Mouse (Mus musculus) gastrocnemius, postnatal 25 days (tissue): ENCODE measurements around the gene Ppp5c. TPM values are rescaled to one million over a fixed set of nuclear protein-coding genes. Genes with fewer than 3 reads are reported as not detected.

Experiments
- DNase-seq: peaks from one replicate; pipeline ENCODE4 v3.0.0; 2022
- total RNA-seq, 2 experiments: library from RNA; stranded (reverse); gene quantifications; 1 replicate in 1 of 2; 2 replicates in 1 of 2; pipeline ENCODE4 v1.2.3; 2021

The Ppp5c gene
- total RNA-seq, 2 experiments from 2014 or later: 59.8 to 68.1 TPM

DNA sequence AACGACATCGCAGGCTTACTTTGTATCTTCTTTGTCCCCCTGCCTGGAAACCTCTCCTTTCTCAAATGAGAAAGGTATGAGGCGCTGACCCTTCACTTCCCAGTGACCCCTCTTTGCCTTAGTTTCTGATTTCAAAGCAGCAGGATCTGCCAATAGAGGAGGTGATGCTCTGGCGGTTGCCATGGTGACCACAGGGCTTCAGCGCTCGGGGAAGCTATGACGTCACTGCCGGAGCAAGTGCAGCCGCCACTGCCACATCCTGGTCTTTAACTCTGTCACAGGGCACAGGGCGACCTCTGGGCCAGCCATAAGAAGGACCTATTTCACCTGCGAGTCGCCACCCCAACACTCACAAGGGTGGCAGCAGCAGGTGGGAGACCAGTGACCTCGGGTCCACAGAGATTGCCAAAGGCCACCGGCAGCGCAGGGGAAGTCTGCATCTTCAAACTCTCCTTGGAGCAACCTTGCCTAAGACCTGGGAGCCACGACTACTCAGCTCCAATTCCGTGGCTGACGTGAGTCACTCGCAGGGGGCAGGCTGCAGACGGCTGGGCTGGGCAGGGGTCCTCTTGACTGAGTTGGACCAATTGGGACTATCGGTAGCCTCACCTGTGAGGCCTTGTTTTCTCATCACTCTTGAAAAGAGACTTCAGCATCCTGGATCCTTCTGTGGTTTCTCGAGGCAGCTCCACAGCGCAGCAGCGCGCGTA is 44.7 kb downstream of the Ppp5c start, which contains the start of gene Gm42372:
Gene Gm42372 (plus strand): TSS at position 228 of the 710 bp plus-strand sequence.
- DNase-seq: no peak

- DNase-seq: peak; percentile 53
Measured at GRCm38 (mm10) chr7:16980348-16980747, 47.4 kb downstream of the Ppp5c start.

DNA sequence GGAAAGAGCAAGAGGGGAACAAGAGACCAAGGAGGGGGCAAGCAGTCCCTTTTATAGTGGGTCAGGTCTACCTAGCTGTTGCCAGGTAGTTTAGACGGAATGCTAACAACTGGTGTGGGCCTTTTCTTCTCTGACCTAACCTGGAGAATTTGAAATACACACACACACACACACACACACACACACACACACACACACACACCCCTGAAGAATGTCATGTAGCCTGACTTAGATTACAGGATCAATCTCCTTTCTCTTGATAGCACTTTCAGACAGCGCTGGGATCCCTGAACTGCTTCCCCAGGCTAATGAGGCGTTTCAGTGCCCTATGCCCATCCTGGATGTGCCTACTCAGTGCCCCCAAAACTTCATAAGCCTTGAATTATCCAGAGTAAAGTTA is 49.1 kb downstream of the Ppp5c start:
- DNase-seq: no peak

GRCm38 (mm10) chr7:16978173-16978572 is 49.6 kb downstream of the Ppp5c start:
- no peak for DNase-seq

DNA sequence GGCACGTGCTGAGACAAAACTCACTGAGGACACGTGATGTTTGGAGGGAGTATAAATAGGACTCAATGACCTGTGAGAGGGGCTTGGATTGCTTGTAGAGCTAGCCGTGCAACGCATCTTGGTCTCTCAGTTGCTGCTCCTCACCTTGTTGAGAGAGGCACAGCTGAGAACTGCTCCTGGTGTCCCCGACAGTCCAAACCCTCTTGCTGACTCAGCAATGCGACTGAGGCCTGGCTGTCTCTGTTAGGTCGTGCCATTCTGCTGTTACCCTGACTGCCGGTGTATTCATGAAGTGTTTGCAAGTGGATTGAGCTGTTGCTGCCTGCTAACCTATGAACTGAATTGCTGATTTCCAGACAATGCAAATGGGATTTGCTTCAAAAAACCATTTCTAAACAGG is 51.4 kb downstream of the Ppp5c start:
- no peak for DNase-seq

GRCm38 (mm10) chr7:16974018-16974417 is 53.7 kb downstream of the Ppp5c start:
- DNase-seq: peak; percentile 72

DNA sequence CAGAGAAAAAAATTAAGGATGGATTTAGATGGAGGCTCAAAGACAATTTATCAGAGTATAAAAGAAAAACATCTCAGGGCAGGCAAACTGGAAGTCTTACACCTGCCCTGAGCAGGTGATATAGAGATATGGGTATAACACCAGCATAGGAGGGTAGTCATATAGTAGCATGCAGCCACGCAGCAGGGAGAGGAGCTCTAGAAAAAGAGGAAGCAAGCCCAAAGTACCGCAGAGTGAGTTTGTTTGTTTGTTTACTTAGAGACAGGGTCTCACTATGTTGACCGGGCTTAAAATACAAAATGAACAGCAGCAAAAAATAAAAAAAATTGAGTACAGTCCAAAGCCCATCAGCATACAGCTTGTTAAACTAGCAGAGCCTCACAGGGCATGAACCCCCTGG is 56.6 kb downstream of the Ppp5c start:
- no peak for DNase-seq

- DNase-seq: no peak
Measured at GRCm38 (mm10) chr7:16968414-16968813, 59.3 kb downstream of the Ppp5c start.

GRCm38 (mm10) chr7:16961678-16962077 is 66.0 kb downstream of the Ppp5c start:
- no peak for DNase-seq

GRCm38 (mm10) chr7:16959539-16960187 is 68.1 kb downstream of the Ppp5c start, which contains the start of gene Pnmal1:
Gene Pnmal1 (plus strand): TSS chr7:16959679.
- DNase-seq: no peak

DNA sequence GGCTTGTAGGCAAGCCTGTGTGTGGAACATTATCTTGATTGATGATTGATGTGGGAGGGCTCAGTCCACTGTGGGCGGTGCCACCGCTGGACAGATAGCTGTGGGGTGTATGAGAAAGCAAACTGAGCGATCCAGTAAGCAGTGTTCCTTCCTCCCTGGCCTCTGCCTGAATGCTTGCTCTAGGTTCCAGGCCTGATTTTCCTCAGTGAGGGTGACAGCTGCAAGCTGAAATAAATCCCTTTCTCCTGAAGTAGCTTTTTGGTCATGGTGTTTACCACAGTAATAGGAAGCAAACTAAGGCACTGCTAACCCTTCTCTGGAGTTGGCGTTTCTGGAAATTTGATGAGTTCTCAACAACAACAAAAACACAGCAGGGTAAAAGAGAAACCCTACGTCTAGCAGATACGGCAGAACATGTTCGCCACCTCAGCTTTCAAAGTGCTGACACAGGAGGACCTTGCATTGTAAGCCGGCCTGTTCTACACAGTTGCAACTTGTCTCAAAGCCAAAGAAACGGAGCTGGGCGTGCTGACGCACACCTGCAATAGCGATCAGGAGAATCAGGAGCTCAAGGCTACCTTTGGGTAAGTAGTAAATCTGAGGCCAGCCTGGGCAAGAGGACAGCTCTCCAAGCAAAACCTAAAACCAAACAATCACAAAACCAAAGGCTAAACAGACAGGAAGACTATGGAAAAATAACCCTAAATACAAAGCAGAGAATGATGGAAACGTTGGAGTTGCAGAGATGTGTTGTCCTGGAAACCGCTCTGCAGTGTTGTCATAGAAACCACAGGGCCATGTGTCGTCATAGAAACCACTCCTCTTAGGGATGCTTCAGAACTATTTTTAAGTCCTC is 71.1 kb downstream of the Ppp5c start:
- DNase-seq: no peak

- no peak for DNase-seq
Measured at GRCm38 (mm10) chr7:16955712-16956111, 72.0 kb downstream of the Ppp5c start.

Other genes starting within 250 kb of the Ppp5c start
- gene Slc1a5, start 246.6 kb downstream of the Ppp5c start, total RNA-seq: 10 to 100 TPM; 14.2 to 47.4 TPM
- gene Strn4, start 212.0 kb downstream of the Ppp5c start, total RNA-seq: 10 to 100 TPM; 13.2 to 22.4 TPM
- gene Fkrp, start 211.2 kb downstream of the Ppp5c start, total RNA-seq: 10 to 100 TPM; 35.7 to 42.3 TPM
- gene Prkd2, start 185.0 kb downstream of the Ppp5c start, total RNA-seq: 1 to 10 TPM; 5.0 to 5.3 TPM
- 1 to 10 TPM; 1.9 to 2.3 TPM for gene Dact3, start 152.6 kb downstream of the Ppp5c start, total RNA-seq
- gene Gng8, start 136.1 kb downstream of the Ppp5c start, total RNA-seq: not detected
- gene Ptgir, start 121.4 kb downstream of the Ppp5c start, total RNA-seq: 1 to 10 TPM in 1 of 2 experiments, under 1 TPM in 1; 0.97 to 1.3 TPM
- 100 to 1,000 TPM; 257 to 291 TPM for gene Calm3, start 103.8 kb downstream of the Ppp5c start, total RNA-seq
- gene Pnmal2, start 83.2 kb downstream of the Ppp5c start, total RNA-seq: 1 to 10 TPM; 2.3 to 3.3 TPM
- gene Pnmal1, start 68.2 kb downstream of the Ppp5c start, total RNA-seq: not detected
- not detected for gene Gm42372, start 44.8 kb downstream of the Ppp5c start, total RNA-seq
- 1 to 10 TPM; 1.7 to 2.6 TPM for gene Ccdc8, start 35.2 kb downstream of the Ppp5c start, total RNA-seq
- 1 to 10 TPM in 1 of 2 experiments, under 1 TPM in 1; 0.97 to 1.3 TPM for gene Hif3a, start 34.5 kb upstream of the Ppp5c start, total RNA-seq
- under 1 TPM; 0.08 to 0.10 TPM for gene Psg16, start 46.1 kb upstream of the Ppp5c start, total RNA-seq
- not detected for gene Ceacam3, start 122.4 kb upstream of the Ppp5c start, total RNA-seq
- not detected for gene Psg29, start 175.6 kb upstream of the Ppp5c start, total RNA-seq